Mouse (Mus musculus) forebrain, embryonic 12.5 days (tissue): ENCODE results near the gene Agt. TPM values are rescaled to one million over a fixed set of nuclear protein-coding genes. Genes with fewer than 3 reads are reported as not detected.

Experiments
- ATAC-seq: fragments of 200-750 bp; cut with Nextera tagmentation; 2 replicates; pipeline ENCODE4 v1.8.0; 2017; ENCODE audit warnings: moderate TSS enrichment; ENCODE audit not compliant: low FRiP score
- H3K27ac ChIP-seq: fragments of 300-500 bp; sonication (generic); 2 replicates; pipeline ENCODE4 v1.5.1; 2016; ENCODE audit warnings: mild to moderate bottlenecking
- H3K27me3 ChIP-seq: fragments of 300-500 bp; sonication (generic); 2 replicates; pipeline ENCODE4 v1.6.1; 2016; ENCODE audit warnings: mild to moderate bottlenecking
- H3K36me3 ChIP-seq: fragments of 300-500 bp; sonication (generic); replicated peaks from 2 replicates; pipeline ENCODE4 v1.6.1; 2016; ENCODE audit warnings: mild to moderate bottlenecking
- H3K4me1 ChIP-seq: fragments of 300-500 bp; sonication (generic); 2 replicates; pipeline ENCODE4 v1.6.1; 2016
- H3K4me2 ChIP-seq: fragments of 300-500 bp; sonication (generic); 2 replicates; pipeline ENCODE4 v1.6.1; 2016; ENCODE audit warnings: mild to moderate bottlenecking, moderate library complexity
- H3K4me3 ChIP-seq: fragments of 300-500 bp; sonication (generic); replicated peaks from 2 replicates; pipeline ENCODE4 v1.5.1; 2016; ENCODE audit warnings: mild to moderate bottlenecking
- H3K9ac ChIP-seq: fragments of 300-500 bp; sonication (generic); 2 replicates; pipeline ENCODE4 v1.6.1; 2016; ENCODE audit warnings: mild to moderate bottlenecking
- H3K9me3 ChIP-seq: fragments of 300-500 bp; sonication (generic); 2 replicates; pipeline ENCODE4 v1.6.1; 2016
- WGBS: fragments of 180-500 bp; shearing (Covaris S2); methylation state at CpG from one replicate; pipeline ENCODE4 v1.1.7; 2016; 5-methylcytosine and 5-hydroxymethylcytosine counted together
- polyA plus RNA-seq: library from polyadenylated mRNA; unstranded; fragments of >200 nt; fragmentation: Nextera tagmentation; extraction: Ambion mirVana; gene quantifications from 2 replicates; pipeline ENCODE4 v1.2.1, GENCODE M21; 2016

Gene Agt
- polyA plus RNA-seq, 1 experiment from 2014 or later, result not detected

DNA sequence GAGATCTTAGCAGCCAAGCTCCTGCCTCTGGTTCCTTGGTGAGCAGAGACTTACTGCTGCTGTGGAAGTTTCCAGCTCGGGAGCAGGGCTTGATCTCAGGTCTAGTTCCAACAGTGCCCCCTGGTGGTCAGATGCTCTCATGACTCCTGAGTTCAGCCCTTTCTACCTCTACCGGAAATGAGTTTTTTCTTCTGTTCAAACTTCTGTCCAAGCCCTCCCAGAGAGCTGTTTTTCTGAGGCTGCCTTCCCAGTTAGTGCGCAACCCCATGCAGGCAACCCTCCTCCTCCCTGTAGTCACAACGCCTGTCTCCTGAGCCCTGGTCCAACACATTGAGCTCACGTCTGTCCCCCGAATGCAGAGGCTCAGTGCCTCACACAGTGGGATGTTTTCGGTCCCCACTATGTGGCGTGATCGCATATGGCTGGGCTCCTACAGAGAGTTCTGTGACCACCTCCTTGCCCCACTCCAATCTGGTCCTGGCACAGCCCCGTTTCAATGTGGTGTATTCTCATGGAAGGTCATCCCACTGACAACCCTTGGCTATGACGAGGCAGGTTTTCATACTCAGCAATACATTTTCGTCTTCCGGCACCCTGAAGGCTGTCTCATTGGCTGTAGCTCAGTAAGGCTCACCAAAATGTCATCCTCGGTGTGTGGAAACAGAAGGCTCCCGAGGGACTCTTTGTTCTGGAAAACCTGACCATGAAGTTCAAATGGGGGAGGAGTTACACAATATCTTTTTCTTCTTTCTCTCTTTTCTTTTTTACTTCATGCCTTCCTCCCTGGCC, 4.2 kb upstream of the Agt start:
- Histone ChIP-seq H3K9ac (no peak overlapping the region), H3K36me3 (no peaks in the 10 kb centered on the region), H3K27me3 (no peaks in the 10 kb centered on the region), H3K4me1 (0 out of 2 replicates have a peak, but pooled peaks cover 2% of the 10 kb centered on the region), H3K9me3 (no peaks in the 10 kb centered on the region), H3K27ac (no peak overlapping the region), H3K4me3 (no peak overlapping the region), H3K4me2 (no peak overlapping the region)
- 62% methylated on average over 15 of the region's 15 CpGs for WGBS
- ATAC-seq, result no peak

DNA sequence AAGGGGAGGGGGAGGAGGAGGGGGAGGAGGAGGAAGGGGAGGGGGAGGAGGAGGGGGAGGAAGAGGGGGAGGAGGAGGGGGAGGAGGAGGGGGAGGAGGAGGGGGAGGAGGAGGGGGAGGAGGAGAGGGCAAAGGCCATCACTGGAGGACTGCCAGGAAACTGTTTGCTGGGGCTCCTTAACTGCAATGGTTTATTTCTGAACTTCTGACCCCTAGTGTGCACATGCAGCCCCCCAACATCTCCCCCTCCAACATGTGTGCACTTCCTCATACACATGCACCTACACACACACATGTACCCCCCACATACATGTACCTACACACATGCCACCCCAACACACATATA, 2.9 kb upstream of the Agt start:
- H3K4me3 ChIP-seq, result no peak overlapping the region
- 0 out of 2 replicates have a peak, but pooled peaks cover 2% of the 10 kb centered on the region for H3K4me1 ChIP-seq
- no peak overlapping the region for H3K9ac ChIP-seq
- no peak overlapping the region for H3K4me2 ChIP-seq
- no peaks in the 10 kb centered on the region for H3K9me3 ChIP-seq
- no peaks in the 10 kb centered on the region for H3K36me3 ChIP-seq
- ATAC-seq, result no peak
- H3K27me3 ChIP-seq, result no peaks in the 10 kb centered on the region
- H3K27ac ChIP-seq, result no peak overlapping the region

DNA sequence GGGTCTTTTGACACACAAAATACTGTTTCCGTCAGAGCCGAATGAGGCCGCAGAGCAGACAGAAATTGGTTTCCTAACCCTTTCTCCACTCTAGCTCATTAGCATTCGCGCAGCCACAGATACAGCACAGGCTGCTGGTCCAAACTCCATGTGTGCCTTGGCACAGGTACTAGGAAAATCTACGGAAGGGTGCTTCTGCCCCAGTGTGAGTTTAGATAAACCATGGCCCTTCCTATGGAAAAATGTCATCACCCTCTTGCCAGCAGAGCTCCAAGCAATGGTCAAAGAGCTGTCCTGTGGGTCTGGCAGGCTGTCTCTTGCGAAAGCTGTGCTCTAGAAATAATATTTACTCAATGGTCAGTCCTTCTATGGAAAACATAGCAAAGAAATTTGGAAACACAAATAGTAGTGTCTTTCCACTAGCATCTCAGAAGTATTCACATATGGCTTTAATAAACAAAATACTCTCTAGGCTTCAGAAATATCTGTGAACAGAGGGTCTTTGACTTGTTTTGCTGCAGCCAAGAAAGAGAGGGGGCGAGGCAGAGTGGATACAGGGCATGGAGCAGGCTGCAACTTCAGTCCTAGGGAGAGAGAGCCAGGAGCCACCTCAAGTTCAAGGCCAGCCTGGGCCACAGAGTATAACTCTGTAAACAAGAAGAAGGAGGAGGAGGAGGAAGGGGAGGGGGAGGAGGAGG, 2.4 kb upstream of the Agt start:
- H3K27ac ChIP-seq, result no peak overlapping the region
- no peak for ATAC-seq

DNA sequence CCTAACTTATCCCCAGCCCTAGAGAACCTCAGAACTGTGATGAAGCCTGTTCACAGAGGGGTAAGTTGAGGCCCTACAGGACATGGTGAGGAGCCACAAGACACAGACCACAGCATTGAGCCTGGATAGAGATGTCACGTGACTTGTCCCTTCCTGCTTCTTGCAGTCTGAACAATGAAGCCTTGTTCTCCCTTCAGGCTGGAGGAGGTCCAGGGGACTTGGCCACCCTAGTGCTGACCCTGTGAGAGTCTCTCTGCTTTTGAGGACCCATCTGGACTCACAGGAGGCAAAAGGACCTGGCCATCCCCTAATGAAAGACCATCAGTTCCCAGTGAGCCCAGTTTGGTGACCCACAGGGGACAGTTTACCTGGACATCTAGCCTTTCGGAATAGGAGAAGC, 406 bp downstream of the Agt start:
- Histone ChIP-seq H3K4me1 (0 out of 2 replicates have a peak, but pooled peaks cover 2% of the 10 kb centered on the region), H3K4me2 (no peak overlapping the region), H3K27ac (no peak overlapping the region), H3K9ac (no peak overlapping the region), H3K27me3 (no peaks in the 10 kb centered on the region), H3K4me3 (no peak overlapping the region), H3K36me3 (no peaks in the 10 kb centered on the region), H3K9me3 (no peaks in the 10 kb centered on the region)
- WGBS, result 77% methylated on average over 2 of the region's 2 CpGs
- ATAC-seq, result no peak

More for the DNA sequence above, 2.4 kb upstream of the Agt start:
- H3K4me1 ChIP-seq, result 0 out of 2 replicates have a peak, but pooled peaks cover 2% of the 10 kb centered on the region
- H3K27me3 ChIP-seq, result no peaks in the 10 kb centered on the region
- no peak overlapping the region for H3K4me3 ChIP-seq
- no peaks in the 10 kb centered on the region for H3K9me3 ChIP-seq
- WGBS, result 74% methylated on average over 8 of the region's 8 CpGs
- no peak overlapping the region for H3K4me2 ChIP-seq
- H3K36me3 ChIP-seq, result no peaks in the 10 kb centered on the region
- no peak overlapping the region for H3K9ac ChIP-seq

DNA sequence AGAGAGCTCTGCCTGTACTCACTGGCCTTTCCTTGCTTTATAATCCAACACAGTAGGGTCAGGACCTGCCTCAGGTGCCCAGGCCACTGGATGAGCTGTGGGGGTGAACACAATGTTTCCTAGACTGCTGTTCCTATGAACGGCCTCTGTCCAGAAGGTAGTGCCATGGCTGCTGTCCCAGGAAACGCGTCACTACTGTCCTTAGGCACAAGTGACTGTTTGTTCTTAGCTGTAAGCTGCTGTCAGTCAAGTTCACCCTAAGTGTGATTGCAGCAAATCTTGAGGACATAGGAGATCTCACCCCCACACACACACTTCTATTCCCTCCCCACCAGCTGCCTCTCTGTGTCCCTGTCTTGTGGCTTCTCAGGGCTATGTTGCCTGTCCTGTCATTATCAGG, 1.9 kb downstream of the Agt start:
- H3K27ac ChIP-seq, result no peak overlapping the region
- no peak overlapping the region for H3K4me3 ChIP-seq
- H3K4me1 ChIP-seq, result no peaks in the 10 kb centered on the region
- no peaks in the 10 kb centered on the region; the same call in 1 of the 2 replicates for H3K27me3 ChIP-seq
- no peak for ATAC-seq
- H3K9ac ChIP-seq, result no peak overlapping the region
- 90% methylated on average over 3 of the region's 3 CpGs for WGBS
- no peaks in the 10 kb centered on the region for H3K36me3 ChIP-seq
- no peak overlapping the region for H3K4me2 ChIP-seq
- H3K9me3 ChIP-seq, result no peaks in the 10 kb centered on the region

DNA sequence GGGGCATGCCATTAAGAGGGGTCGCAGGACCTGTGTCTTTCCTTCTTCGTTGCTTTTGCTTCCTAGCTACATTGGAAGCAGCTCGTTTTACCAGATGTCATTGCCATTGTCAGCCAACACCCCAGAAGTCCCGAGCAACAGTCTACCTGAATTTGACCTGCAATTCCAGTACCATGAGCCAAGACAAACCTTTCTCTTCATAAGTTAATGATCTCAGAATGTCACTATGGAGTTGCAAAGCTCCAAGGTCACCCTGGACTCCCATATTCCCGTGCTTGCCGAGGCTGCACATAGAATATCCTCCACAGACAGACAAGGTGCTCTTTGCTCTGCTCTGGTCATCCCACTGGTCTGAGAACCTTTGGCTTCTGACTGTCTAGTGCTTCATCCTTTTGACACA, 2.4 kb downstream of the Agt start:
- WGBS, result 88% methylated on average over 6 of the region's 6 CpGs
- H3K27ac ChIP-seq, result no peak overlapping the region
- ATAC-seq, result no peak

DNA sequence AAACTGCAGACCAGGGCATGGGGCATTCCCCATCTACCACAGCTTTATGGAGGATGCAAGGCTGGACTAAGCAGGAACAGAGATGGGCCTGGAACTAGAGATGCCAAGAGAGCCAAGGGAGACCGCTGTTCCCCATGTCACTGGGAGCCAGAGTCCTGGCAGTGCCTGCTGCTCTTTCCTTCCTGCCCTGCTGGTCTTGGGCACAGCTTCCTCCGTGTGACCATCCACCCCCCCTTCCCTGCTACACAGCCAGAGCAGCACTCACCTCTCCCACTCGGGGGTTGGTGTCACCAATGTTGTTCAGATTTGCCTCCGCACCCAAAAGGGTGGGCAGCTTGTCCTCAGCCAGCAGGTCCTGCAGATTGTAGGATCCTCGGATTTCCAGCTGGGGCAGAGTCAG, 12.0 kb downstream of the Agt start:
- Histone ChIP-seq H3K9me3 (no peaks in the 10 kb centered on the region), H3K9ac (no peak overlapping the region), H3K4me1 (peaks cover 10% of the 10 kb centered on the region), H3K27me3 (no peaks in the 10 kb centered on the region), H3K4me2 (no peak overlapping the region), H3K36me3 (peaks cover 5% of the 10 kb centered on the region), H3K27ac (no peak overlapping the region), H3K4me3 (no peak overlapping the region)
- ATAC-seq, result no peak
- WGBS, result 67% methylated on average over 5 of the region's 5 CpGs

More for the DNA sequence above, 2.4 kb downstream of the Agt start:
- no peaks in the 10 kb centered on the region for H3K9me3 ChIP-seq
- no peaks in the 10 kb centered on the region; the same call in 1 of the 2 replicates for H3K27me3 ChIP-seq
- H3K9ac ChIP-seq, result no peak overlapping the region
- no peak overlapping the region for H3K4me3 ChIP-seq
- H3K36me3 ChIP-seq, result no peaks in the 10 kb centered on the region
- H3K4me2 ChIP-seq, result no peak overlapping the region
- H3K4me1 ChIP-seq, result no peaks in the 10 kb centered on the region

DNA sequence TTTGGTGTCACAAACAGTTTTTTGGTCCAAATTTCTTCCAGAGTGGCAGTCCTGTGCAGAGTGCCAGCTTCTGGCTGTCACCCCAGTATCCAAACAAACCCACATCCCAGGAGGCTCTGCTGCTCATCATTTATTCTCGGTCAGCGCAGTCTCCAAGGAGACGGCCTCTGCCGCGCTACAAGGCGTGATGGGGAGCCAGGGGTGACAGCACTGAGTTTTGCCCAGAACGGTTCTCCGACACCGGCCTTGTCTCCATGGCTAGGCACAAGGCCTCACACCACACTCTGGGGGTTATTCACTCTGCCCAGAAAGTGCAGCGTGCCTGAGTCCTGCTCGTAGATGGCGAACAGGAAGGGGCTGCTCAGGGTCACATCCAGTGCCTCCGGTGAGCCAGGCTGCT, 12.8 kb downstream of the Agt start:
- Histone ChIP-seq H3K9ac (no peak overlapping the region), H3K27ac (no peak overlapping the region), H3K4me1 (peaks cover 10% of the 10 kb centered on the region), H3K36me3 (peaks cover 13% of the 10 kb centered on the region), H3K9me3 (no peaks in the 10 kb centered on the region), H3K4me3 (no peak overlapping the region), H3K4me2 (no peak overlapping the region), H3K27me3 (no peaks in the 10 kb centered on the region)
- ATAC-seq, result no peak
- WGBS, result 71% methylated on average over 13 of the region's 13 CpGs

DNA sequence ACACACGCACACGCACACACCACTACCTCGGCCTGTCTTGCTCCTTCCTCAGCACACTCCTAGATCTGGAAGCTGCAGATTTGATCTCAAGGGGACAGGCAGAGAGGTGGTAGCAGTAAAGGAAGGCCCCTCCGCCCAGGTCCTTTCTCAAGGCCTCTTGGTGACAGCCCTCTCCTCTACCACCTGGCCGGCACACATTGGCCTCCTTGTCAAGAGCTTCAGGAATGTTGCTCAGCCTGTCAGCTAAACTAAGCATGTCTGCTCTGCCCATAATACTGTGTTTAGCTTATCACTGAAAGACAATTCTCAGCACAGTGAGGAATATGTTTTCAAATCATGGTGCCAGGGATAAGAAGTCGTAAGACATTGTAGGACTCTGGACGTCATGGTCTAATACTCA, 13.3 kb downstream of the Agt start:
- Histone ChIP-seq H3K9me3 (no peaks in the 10 kb centered on the region), H3K9ac (no peak overlapping the region), H3K4me3 (no peak overlapping the region), H3K36me3 (peaks cover 18% of the 10 kb centered on the region), H3K27ac (no peak overlapping the region), H3K4me2 (no peak overlapping the region), H3K4me1 (peaks cover 10% of the 10 kb centered on the region), H3K27me3 (no peaks in the 10 kb centered on the region)
- 86% methylated on average over 7 of the region's 7 CpGs for WGBS
- no peak for ATAC-seq

DNA sequence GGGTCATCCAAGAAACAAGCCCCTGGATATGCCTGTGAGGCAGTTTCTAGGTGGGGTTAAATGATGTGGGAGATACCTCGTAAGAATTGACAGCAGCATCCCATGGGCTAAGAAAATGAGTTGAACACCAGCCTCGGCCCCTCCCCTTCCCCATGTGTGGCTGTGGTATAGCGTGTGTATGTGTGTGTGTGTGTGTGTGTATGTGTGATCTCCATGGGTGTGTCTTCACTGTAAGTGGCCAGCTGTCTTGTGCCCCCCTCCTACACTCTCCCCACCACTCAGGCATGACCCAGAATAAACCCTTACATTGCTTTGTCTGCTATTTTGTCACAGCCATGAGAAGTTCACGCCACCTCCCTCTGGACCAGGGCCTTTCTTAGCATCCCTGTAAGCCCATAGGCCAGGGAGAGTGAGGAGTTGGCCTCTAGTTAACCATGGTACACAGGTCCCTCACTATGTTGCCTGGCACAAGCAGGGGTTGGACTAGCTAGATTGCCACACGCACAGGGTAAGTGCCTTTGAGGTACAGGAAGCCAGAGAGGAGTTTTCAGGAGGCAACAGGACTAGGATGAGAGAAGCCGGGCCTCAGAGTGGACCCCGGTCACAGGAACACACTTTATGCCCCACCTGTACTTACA, 14.3 kb downstream of the Agt start:
- H3K4me2 ChIP-seq, result no peak overlapping the region
- H3K36me3 ChIP-seq, result peaks cover 28% of the 10 kb centered on the region
- no peaks in the 10 kb centered on the region for H3K9me3 ChIP-seq
- no peak overlapping the region for H3K4me3 ChIP-seq
- no peak for ATAC-seq
- no peak overlapping the region for H3K9ac ChIP-seq
- H3K27me3 ChIP-seq, result no peaks in the 10 kb centered on the region
- 88% methylated on average over 6 of the region's 7 CpGs for WGBS
- H3K4me1 ChIP-seq, result peaks cover 10% of the 10 kb centered on the region
- no peak overlapping the region for H3K27ac ChIP-seq

DNA sequence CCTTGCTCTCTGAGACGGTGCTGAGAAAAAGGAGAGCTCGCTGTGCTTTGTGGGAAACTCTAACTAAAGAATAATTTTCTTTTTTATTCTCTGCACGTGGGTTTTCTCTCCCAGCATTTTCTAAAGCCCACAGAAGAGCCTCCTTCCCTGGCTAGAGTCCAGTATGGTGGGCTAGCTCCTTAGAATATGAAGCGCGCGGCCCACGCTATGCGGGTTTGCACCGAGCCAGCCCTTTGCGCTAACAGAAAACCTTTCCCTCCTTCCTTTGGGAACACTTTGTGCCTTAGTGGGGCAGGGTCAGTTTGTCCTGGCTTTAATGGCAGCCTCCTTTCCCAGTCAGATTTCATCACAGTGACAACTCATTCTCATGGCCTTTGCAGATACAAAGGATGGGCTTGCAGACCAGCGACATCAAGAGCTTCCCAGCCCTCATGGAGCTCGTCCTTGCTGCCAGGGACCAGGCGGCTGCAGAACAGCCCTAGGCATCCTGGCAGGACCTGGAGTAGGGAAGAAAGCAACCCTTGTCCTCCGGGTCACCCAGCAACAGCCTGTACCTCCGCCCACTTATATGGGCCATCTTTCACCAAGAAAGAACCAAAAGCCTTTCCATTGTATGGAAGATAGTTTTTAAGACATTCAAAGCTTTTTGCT, 18.4 kb downstream of the Agt start:
- no peak overlapping the region for H3K9ac ChIP-seq
- H3K9me3 ChIP-seq, result no peaks in the 10 kb centered on the region
- H3K27me3 ChIP-seq, result no peaks in the 10 kb centered on the region
- ATAC-seq, result no peak
- H3K27ac ChIP-seq, result no peak overlapping the region
- H3K4me1 ChIP-seq, result no peaks in the 10 kb centered on the region
- H3K4me2 ChIP-seq, result no peak overlapping the region
- WGBS, result 92% methylated on average over 15 of the region's 15 CpGs
- peaks cover 66% of the 10 kb centered on the region for H3K36me3 ChIP-seq
- no peak overlapping the region for H3K4me3 ChIP-seq

DNA sequence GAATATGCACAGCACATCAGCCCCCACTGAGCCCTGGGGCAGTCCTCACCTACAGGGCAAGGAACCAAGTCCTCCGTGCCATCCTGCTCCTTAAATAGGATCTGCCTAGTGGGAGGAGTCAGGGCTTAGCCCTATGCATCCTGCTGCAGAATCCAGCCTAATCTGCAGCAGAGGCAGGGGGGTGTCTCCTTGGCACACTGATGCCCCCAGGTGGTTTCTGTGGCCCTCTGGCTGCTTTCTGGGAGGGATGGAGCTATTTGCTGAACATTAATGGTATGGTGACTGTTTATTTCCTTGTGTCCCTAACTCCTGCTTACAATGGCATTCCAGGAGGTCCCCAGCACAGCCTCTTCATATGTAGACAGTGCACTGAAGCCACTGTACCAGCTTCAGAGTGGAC, 21.3 kb downstream of the Agt start:
- H3K4me2 ChIP-seq, result no peak overlapping the region
- no peak overlapping the region for H3K9ac ChIP-seq
- no peaks in the 10 kb centered on the region for H3K9me3 ChIP-seq
- H3K4me1 ChIP-seq, result no peaks in the 10 kb centered on the region
- H3K36me3 ChIP-seq, result peaks cover 95% of the 10 kb centered on the region
- H3K27ac ChIP-seq, result no peak overlapping the region
- 64% methylated on average over 1 of the region's 1 CpGs for WGBS
- no peak overlapping the region for H3K4me3 ChIP-seq
- ATAC-seq, result no peak
- H3K27me3 ChIP-seq, result no peaks in the 10 kb centered on the region
